Mouse (Mus musculus) ES-CJ7 (cell line): ENCODE measurements around the gene Vps18.
A peak's percentile ranks its signal among the peaks of the same experiment; 100 is the strongest.

Experiments
- DNase-seq: peaks from one replicate; pipeline ENCODE4 v3.0.0; 2011; ENCODE audit warnings: low read depth, low spot score

The Vps18 gene

DNA sequence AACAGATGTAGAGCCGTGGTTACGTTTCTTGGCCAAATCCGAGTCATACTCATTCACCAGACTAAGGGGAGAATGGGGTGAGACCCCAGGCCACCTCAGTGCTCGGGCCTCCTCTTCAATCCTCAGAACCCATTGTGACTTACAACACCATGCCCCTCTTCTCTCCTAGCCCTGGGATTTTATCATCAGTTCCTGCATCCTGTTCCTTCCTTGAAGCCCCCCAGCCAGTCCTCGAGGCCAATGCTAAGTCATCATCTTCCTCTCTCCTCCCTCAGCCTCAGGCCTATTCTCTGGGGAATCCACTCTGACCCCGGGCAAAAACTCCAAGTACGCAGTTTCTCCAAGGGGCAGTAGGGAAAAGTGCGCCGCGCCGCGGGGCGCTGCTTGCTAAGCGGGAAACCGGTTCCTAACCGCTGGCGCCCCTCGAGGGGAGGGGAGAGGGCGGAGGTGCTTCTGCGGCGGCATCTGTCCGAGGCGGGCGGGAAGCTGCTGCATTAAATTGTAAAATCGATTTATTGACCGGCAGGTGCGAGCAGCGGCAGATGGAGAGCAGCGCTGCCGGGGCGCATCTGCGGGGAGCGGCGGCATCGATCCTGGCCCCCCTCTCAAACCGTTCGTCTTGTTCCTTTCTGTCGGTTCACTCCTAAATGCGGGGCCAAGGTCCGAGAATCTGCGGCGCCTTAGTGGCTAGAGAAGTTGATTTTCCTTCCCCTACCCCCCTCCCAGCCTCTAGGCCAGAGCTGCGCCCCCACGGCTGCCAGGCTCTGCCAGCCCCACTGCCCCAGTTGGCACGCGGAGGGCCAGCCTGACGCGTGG, 33.4 kb downstream of the Vps18 start:
- DNase-seq = peak; percentile 58

DNA sequence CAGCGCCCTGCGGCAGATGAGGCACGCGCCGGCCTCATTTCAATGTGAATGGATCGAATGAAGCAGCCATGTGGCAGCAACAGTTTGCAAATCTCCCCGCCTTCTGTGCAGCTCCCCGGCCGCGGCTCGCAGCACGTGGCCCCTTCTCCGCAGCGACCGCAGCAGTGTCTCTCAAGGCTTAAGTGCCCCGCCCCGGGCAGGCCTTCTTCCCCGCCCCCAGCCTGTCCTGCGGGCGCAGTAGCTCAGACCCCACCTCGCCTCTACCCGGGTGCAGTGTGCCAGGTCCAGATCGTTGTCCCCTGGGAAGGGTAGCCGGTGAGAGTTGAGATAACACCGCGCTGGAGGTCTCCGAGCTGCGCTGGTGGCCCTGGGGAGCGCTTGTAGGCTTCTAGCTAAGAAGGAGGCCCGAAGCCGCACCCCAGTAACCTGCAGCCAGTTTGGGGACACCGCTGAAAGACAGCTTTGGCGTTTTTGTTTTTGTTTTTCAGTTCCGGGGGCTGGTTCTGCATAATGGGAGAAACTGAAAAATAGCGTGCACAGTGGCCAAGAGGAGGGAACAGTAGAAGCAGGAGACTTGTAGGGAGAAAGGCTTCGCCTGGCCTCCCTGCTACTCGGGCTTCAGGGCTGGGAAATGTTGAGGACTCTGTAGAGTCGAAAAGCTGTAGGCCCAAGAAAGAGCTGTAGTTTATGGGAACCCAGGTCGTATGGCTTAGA, 34.2 kb downstream of the Vps18 start:
- peak; percentile 90 for DNase-seq

DNA sequence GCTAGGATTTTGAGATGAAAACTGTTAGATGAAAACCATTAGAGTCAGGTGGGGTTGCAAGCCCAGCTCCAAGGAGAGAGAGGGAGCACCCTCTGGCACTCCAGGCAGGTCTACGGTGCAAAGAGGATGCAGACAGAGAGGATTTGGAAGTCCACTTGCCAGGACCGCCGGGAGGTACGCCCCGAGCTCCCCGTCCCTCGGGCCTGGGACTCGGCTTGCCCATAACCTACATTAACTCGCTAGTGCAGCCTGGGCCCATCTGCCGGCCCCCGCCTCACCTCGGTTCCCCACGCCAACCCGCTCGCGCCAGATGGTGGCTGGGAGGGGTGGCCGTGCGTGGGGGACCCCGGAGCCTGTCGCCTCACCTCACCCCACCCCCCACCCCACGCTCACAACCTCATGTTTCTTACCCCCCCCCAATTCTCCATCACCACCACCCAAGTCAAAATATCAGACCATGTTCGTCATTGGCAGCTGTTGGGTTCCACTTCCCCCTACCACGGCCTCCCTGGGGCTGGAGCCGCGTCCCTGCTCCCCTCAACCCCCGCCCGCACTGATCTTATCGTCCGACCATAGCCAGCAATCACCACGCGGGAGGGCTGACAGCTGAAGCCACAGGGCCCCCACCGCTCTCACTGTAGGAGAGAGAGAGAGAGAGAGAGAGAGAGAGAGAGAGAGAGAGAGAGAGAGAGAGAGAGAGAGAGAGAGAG, 35.5 kb downstream of the Vps18 start:
- DNase-seq = no peak

DNA sequence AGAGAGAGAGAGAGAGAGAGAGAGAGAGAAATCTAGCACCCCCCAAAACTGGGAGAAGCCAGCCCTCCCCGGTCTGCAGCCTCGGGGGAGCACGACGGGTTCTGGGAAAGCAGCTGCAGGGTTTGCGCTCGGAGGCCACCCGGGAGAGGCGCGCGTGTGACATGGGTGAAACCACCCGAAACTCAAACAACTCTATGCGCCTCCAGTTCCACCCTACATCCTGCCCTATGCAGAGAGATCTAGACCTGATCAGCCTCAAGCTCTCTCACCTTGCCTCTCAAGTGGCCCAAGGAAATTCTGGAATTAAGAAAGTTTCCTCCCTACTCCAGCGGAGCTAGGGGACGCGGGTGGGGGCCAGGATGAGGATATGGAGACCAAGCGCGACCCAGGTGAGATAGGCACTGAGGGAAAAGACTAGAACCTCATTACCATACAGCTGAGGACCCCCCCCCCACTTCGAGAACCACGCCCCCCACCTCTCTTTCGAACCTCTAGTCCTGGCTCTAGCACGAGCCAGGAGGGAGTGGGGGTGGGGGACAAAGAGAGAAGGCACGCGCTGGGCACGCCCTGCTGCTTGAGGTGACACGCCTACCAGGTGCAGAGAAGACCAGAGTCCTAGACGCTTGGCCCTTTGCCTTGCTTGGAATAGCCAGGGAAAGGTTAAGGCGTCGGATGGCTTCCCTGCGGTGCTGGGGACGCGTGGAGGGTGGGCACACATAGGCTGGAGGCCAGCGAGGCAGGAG, 36.2 kb downstream of the Vps18 start:
- peak; percentile 85 for DNase-seq

DNA sequence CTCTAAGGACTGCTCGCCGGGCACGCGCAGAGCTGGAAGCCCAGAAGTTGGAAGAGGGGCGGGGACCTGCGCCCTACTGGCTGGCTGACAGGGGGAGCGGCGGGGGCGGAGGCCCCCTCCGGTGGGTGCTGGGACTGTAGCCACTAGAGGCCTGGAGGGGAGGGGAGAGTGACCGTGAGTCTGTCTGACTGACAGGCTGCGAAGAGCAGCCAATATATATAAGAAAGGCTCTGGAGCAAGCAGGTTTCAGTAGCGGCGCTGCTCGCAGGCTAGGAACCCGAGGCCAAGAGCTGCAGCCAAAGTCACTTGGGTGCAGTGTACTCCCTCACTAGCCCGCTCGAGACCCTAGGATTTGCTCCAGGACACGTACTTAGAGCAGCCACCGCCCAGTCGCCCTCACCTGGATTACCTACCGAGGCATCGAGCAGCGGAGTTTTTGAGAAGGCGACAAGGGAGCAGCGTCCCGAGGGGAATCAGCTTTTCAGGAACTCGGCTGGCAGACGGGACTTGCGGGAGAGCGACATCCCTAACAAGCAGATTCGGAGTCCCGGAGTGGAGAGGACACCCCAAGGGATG, 37.1 kb downstream of the Vps18 start, which contains the start of gene Dll4:
Dll4 (plus strand) TSS at position 217 of the 576 bp plus-strand sequence.
- peak; percentile 67 for DNase-seq

DNA sequence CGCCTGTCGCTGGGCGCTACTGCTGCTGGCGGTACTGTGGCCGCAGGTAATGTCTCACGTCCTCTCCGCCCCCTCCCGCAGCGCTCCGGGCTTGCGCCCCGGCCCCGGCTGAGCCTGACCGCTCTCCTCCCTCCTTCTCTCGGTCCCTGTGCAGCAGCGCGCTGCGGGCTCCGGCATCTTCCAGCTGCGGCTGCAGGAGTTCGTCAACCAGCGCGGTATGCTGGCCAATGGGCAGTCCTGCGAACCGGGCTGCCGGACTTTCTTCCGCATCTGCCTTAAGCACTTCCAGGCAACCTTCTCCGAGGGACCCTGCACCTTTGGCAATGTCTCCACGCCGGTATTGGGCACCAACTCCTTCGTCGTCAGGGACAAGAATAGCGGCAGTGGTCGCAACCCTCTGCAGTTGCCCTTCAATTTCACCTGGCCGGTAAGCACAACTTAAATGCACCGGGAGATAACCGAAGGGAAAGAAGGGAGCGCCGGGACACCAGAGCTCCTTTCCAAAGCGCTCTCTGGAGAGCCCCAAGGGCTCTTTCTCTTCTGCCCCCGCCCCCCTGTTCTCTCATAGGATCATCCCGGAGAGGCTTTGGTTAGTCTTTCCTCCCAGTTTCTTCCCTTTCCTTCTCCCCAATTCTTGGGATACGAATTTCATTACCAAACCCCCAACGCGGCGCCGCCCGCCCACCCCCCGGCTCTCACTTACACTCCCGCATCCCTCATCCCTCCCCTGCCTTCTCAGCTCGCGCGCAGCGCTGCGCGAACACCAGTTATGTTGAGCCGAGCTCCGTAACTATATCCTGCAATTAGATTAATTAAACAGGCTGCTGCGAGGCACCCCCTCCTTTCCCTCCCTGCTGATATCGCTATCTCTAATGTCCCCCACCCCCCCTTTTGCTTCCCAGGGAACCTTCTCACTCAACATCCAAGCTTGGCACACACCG, 37.9 kb downstream of the Vps18 start:
- no peak for DNase-seq

DNA sequence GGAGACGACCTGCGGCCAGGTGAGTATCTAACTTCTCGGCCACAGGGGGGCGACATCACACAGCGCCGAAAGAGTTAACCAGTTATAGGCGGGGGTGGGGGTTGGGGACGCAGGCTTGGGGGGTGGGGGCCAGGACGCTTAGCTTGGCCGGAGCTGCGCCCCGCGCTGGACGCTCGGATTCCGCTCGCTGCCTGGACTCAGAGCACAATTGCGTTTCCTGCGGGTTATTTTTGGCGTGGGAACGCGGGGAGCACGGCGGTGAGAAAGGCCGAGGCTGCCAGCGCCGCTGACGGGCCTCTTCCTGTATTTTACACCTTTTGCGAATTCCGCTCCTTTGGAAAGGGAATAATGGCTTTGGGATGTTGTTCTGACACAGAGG, 38.6 kb downstream of the Vps18 start:
- DNase-seq = peak; percentile 72

DNA sequence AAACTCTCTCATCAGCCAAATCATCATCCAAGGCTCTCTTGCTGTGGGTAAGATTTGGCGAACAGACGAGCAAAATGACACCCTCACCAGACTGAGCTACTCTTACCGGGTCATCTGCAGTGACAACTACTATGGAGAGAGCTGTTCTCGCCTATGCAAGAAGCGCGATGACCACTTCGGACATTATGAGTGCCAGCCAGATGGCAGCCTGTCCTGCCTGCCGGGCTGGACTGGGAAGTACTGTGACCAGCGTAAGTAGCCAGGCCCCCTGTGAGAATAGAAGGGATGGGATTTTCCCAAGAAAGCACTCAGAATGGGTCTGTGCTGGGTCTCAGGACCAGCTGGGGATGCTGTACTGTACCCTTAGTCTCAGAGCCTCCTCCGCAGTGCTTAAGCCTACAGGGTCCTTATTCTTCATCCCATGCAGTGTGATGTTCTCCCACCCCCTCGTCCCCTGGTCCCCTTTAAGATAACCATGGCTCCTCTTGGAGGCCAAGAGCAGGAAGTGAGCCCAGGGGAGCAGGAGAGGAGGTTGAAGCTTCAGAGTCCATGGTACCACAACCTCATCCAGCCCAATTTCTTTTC, 39.5 kb downstream of the Vps18 start:
- DNase-seq = no peak

DNA sequence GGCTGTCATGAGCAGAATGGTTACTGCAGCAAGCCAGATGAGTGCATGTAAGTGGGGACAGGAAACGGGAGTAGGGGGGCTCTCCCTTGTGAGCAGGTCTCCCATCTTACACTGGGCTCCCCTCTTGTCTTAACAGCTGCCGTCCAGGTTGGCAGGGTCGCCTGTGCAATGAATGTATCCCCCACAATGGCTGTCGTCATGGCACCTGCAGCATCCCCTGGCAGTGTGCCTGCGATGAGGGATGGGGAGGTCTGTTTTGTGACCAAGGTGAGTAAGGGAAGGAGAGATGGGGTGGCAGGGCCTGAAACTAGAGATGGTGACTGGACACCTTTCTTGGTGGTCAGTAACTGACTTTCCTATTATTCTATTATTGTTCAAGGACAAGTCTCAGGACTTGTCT, 40.0 kb downstream of the Vps18 start:
- DNase-seq = no peak

DNA sequence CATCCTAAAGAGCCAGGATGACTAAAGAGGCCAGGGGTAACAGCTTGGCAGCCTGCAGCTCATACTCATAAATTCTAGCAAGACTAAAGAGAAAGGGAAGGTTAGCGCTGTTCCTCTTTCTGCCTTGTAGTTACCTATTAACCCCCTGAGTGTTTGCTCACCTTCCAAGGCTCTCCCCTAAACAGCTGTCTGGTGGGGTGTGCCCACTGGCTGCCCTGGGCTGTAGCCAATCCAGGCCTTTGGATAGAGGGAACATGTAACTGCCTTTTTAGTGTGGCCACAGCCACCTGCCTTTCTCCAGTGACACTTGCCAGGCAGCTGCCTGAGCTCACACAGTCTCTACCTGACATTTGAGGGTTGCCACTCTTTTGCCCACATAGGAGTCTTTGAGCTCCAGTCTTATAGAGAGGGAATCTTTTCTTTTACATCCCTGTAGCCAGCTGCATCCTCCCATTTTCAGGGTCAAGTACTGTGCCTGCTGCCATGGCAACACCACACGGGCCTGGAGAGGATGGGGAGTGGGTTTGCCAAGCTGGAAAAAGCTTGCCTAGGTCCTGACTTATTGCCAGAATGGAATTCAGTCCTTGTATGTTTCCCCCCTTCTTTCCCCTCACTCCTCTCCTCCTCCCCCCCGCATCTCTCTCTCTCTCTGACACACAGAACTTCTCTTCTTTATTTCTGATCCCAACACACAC, 40.7 kb downstream of the Vps18 start:
- no peak for DNase-seq

DNA sequence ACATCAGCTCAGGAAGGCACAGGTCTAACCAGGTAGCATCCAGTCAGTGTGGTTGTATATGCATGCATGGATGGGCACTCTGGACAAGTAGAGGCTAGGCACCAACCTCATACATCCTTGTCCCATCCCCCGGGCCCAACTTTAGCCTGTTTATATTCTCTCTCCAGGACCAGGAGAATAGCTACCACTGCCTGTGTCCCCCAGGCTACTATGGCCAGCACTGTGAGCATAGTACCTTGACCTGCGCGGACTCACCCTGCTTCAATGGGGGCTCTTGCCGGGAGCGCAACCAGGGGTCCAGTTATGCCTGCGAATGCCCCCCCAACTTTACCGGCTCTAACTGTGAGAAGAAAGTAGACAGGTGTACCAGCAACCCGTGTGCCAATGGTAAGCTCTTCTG, 42.3 kb downstream of the Vps18 start:
- no peak for DNase-seq

DNA sequence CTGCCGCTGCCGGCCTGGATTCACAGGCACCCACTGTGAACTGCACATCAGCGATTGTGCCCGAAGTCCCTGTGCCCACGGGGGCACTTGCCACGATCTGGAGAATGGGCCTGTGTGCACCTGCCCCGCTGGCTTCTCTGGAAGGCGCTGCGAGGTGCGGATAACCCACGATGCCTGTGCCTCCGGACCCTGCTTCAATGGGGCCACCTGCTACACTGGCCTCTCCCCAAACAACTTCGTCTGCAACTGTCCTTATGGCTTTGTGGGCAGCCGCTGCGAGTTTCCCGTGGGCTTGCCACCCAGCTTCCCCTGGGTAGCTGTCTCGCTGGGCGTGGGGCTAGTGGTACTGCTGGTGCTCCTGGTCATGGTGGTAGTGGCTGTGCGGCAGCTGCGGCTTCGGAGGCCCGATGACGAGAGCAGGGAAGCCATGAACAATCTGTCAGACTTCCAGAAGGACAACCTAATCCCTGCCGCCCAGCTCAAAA, 43.7 kb downstream of the Vps18 start:
- DNase-seq = no peak

DNA sequence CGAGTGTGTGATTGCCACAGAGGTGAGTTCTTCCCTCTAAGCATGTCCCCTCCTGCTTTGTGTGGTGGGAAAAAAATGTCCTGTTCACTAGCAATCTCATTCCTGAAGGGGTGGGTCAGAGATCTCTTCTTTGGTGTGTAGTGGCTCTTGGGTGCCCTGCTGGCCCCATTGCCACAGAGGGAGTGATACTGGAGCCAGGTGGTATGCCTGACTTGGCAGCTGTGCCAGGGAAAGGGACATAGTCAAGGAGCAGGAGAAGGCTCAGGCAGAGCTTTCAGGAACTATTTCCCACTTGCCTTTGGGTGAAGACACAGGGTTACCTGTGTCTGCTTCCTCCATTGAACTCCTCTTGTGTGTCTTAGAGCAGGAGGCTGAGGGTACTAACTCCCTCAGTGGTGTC, 45.6 kb downstream of the Vps18 start:
- DNase-seq = no peak

DNA sequence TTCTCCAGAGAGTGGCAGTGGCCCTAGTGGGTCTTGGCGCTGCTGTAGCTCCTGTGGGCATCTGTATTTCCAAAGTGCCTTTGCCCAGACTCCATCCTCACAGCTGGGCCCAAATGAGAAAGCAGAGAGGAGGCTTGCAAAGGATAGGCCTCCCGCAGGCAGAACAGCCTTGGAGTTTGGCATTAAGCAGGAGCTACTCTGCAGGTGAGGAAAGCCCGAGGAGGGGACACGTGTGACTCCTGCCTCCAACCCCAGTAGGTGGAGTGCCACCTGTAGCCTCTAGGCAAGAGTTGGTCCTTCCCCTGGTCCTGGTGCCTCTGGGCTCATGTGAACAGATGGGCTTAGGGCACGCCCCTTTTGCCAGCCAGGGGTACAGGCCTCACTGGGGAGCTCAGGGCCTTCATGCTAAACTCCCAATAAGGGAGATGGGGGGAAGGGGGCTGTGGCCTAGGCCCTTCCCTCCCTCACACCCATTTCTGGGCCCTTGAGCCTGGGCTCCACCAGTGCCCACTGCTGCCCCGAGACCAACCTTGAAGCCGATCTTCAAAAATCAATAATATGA, 46.5 kb downstream of the Vps18 start:
- DNase-seq = no peak

DNA sequence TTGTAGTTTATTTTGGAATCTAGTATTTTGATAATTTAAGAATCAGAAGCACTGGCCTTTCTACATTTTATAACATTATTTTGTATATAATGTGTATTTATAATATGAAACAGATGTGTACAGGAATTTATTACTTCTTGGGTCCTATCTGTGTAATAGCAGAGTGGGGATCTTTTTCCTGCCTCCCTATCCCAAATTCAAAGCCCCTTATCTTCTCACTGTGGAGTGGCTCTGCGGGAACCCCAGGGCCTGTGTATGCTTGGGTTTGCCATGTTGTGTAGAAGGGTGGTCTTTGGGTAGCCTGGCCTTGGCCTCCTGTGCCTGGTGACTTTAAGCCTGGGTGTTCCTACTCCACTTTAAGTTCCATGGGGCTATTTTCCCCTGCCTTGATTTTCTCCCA, 47.0 kb downstream of the Vps18 start:
- no peak for DNase-seq

DNA sequence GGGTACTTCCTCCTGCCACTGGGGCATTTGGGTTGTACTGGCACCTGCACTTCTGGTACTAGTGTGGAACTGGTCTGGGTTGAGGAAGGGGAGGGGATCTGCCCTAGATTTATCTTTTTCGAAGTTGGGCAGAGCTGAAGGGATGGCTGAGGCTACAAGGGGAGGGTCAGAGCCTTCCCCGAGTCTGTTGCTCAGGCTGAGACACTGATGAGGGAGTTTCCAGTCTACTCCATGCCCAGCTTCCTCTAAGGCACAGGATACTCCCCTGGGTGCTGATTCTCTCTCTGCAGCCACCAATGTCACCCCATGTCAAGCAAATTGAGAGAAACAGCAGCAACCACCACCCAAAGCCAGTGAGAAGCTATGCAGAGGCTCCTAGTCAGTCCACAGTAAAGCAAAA, 47.5 kb downstream of the Vps18 start:
- DNase-seq = no peak

DNA sequence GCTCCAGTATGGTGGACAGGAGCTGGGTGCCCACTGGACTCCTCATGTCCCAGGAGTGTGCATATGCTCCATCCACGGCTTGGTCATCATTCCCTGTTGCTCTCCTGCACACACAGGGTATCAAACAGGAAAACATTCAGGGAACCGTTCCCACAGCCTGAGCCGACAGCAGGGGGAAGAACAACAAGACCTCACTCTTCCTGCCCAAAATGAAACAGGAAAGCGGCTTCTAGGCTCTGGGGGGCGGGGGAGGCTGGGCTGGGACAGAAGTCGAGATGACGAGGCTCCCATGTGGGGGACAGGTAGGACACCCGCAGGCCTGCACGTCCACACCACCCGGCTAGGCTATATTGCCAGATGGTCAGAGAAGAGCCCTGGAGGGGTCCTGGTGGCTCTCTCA, 47.9 kb downstream of the Vps18 start:
- no peak for DNase-seq

DNA sequence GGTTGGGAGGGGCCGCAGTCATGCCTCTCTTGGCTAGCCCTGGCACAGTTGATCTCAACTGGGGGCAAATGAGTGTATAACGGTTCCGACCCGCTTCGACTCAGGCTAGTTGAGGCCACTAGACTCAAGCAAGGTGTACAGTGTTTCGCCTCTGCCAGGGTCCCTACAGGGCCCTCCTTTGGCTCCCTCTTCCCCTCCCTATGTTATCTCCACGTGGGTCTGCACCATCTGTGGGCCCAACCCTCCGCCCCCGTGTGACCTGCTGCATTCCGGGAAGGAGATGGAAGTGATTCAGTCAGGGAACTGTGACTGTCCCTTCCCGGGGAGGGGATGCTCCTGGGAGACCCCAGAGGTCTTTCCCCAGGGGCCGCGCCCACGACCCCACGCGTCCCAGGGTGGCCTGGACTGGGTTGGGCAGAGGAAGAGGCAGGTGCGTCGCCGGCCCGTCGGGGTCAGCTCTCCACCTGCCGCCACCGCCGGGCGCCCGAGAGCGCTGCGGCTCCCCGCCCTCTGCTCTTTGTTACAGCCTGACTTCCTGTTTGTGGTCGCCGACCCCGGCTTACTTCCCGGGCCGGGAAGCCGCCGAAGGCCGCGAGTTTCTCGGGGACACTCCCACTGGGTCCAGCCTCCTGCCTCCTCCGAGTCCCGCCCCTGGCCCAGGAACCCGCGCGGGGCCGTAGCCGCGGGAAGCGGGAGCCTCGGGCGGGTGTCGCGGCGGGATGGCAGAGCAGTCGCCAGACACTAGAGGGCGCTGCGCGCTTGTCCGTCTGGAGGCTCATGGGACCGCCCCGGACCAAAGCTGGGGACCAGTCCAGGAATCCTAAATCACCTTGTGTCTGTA, 49.1 kb downstream of the Vps18 start:
- DNase-seq = peak; percentile 79
